ENCODE assay signal across 18 mouse cellular contexts in genomic region chr4:133243538-133243937, GRCm38 (mm10). TPM values are rescaled to one million over a fixed set of nuclear protein-coding genes. Genes with fewer than 3 reads are reported as not detected.
DNase-seq lines count a peak whose midpoint lies in the region; ATAC-seq and TF ChIP-seq lines count a peak whose summit lies in the region.
"Had no signal": no experiment of that assay in that cellular context is flagged by ENCODE, and none has a peak within 500 bp of the region (broad histone marks: within the 10 kb centered on the region; RNA-seq: fewer than 3 reads in every experiment).

No protein-coding gene starts in this region.

- no peak for ATAC-seq in lung, postnatal 0 days
- ATAC-seq in granulocyte monocyte progenitor cell, adult 5-6 weeks (replicated peaks; ENCODE audit: poor library complexity, severe bottlenecking), result no peak
- ATAC-seq: forebrain, embryonic 16.5 days; Patski had no signal

- no peak for TF ChIP-seq POLR2A in heart, adult 2 months (IDR thresholded peaks at IDR 0.05; ENCODE audit: insufficient read depth, low read depth, low read length)
- no peak for TF ChIP-seq POLR2A in MEL (IDR thresholded peaks at IDR 0.05; ENCODE audit: control insufficient read depth in 1 of 2, insufficient read depth in 1 of 2, low read depth in 1 of 2, low read length in 2 of 2, poor library complexity in 1 of 2)

- intact Hi-C loops in heart, adult 2 months (cut with DNase I), result no loop called here

- no peak overlapping the region for H3K4me3 ChIP-seq in heart, adult 2 months
- no peak overlapping the region for H3K4me3 ChIP-seq in MEL (ENCODE audit: control insufficient read depth in 1 of 2, insufficient read depth in 1 of 2, low read depth in 2 of 2, low read length in 2 of 2)
- H3K4me3 ChIP-seq in lung, postnatal 0 days (ENCODE audit: low read depth, low read length), result no peak overlapping the region
- H3K4me3 ChIP-seq: heart, embryonic 15.5 days; hindbrain, embryonic 12.5 days; liver, embryonic 15.5 days; midbrain, embryonic 12.5 days had no signal

- 41% methylated on average over 13 of the region's 13 CpGs for WGBS in heart, adult 2 months
- WGBS in lung, postnatal 0 days, result 24% methylated on average over 13 of the region's 13 CpGs

- H3K36me3 ChIP-seq in heart, adult 2 months (ENCODE audit: control insufficient read depth, insufficient read depth, low read length), result no peaks in the 10 kb centered on the region
- peaks cover 0 to 52% of the 10 kb centered on the region in 2 experiments; a peak in 2 of 4 replicates for H3K36me3 ChIP-seq in MEL (ENCODE audit: control insufficient read depth in 1 of 2, insufficient read depth in 2 of 2, low read length in 2 of 2)
- H3K36me3 ChIP-seq in lung, postnatal 0 days (ENCODE audit: insufficient read depth, low read length), result no peaks in the 10 kb centered on the region
- H3K36me3 ChIP-seq: heart, embryonic 15.5 days; hindbrain, embryonic 12.5 days; liver, embryonic 15.5 days; midbrain, embryonic 12.5 days had no signal

- no peaks in the 10 kb centered on the region for H3K9me3 ChIP-seq in MEL (replicated peaks; ENCODE audit: insufficient read depth, low read length)
- H3K9me3 ChIP-seq in lung, postnatal 0 days (ENCODE audit: low read length), result no peaks in the 10 kb centered on the region
- H3K9me3 ChIP-seq: heart, embryonic 15.5 days; hindbrain, embryonic 12.5 days; liver, embryonic 15.5 days had no signal

- H3K79me2 ChIP-seq in heart, adult 2 months (replicated peaks; ENCODE audit: control insufficient read depth, insufficient read depth, low read length), result no peaks in the 10 kb centered on the region
- H3K79me2 ChIP-seq in MEL (ENCODE audit: control insufficient read depth, insufficient read depth, low read length, poor library complexity), result peaks cover 8% of the 10 kb centered on the region

- no peak for DNase-seq in heart, adult 2 months
- no peak for DNase-seq in heart, adult 8-10 months (ENCODE audit: low spot score)
- peak; percentile 65 for DNase-seq in kidney, postnatal 10 days
- DNase-seq in kidney, adult 9 months, result no peak
- no peak for DNase-seq in MEL (ENCODE audit: low read depth, low spot score)
- no peak for DNase-seq in lung, postnatal 0 days (ENCODE audit: low spot score)
- no peak for DNase-seq in cerebellum, postnatal 14 days
- DNase-seq: cerebellum, postnatal 25 days; thymus, postnatal 4 days had no signal

- TF ChIP-seq CTCF in heart, adult 2 months (IDR thresholded peaks at IDR 0.05), result no peak
- no peak for TF ChIP-seq CTCF in MEL (IDR thresholded peaks at IDR 0.05 in 2 of 3, conservative IDR thresholded peaks at IDR 0.05 in 1 of 3; ENCODE audit: control insufficient read depth in 1 of 3, insufficient read depth in 1 of 3, low read depth in 2 of 3, low read length in 3 of 3, poor library complexity in 1 of 3, severe bottlenecking in 1 of 3)
- no peak for TF ChIP-seq CTCF in lung, postnatal 0 days (IDR thresholded peaks at IDR 0.05)

- H3K4me2 ChIP-seq in lung, postnatal 0 days (replicated peaks; ENCODE audit: low read depth, low read length), result 0 out of 2 replicates have a peak overlapping the region, but pooled peaks have one; percentile 14
- H3K4me2 ChIP-seq: heart, embryonic 15.5 days; hindbrain, embryonic 12.5 days; liver, embryonic 15.5 days; midbrain, embryonic 12.5 days had no signal

- no peak for TF ChIP-seq RAD21 in MEL (IDR thresholded peaks at IDR 0.05; ENCODE audit: low read depth, low read length)

- no peak for TF ChIP-seq EP300 in heart, adult 2 months (IDR thresholded peaks at IDR 0.05; ENCODE audit: insufficient read depth, low read depth, low read length)
- TF ChIP-seq EP300 in MEL (IDR thresholded peaks at IDR 0.05; ENCODE audit: low read depth in 1 of 2, low read length in 2 of 2), result no peak
- peak; percentile 19; the same call in 1 of the 2 replicates for TF ChIP-seq EP300 in lung, postnatal 0 days (IDR thresholded peaks at IDR 0.05)

- peaks cover 9% of the 10 kb centered on the region for H3K4me1 ChIP-seq in heart, adult 2 months (ENCODE audit: control insufficient read depth, insufficient read depth, low read length)
- H3K4me1 ChIP-seq in MEL (ENCODE audit: control insufficient read depth in 1 of 2, insufficient read depth in 2 of 2, low read length in 2 of 2), result peaks cover 10 to 78% of the 10 kb centered on the region in 2 experiments
- H3K4me1 ChIP-seq in lung, postnatal 0 days (ENCODE audit: insufficient read depth, low read depth, low read length), result peaks cover 5% of the 10 kb centered on the region; the same call in 1 of the 2 replicates

- H3K27ac ChIP-seq in heart, adult 2 months, result peak overlapping the region; percentile 56
- H3K27ac ChIP-seq in MEL (ENCODE audit: control insufficient read depth, low read depth, low read length), result peak overlapping the region; percentile 81
- H3K27ac ChIP-seq in lung, postnatal 0 days (ENCODE audit: low read length), result peak overlapping the region; percentile 99; the same call in 1 of the 2 replicates
- H3K27ac ChIP-seq: heart, embryonic 15.5 days; hindbrain, embryonic 12.5 days; kidney, postnatal 0 days; liver, embryonic 15.5 days; midbrain, embryonic 12.5 days had no signal

- no peaks in the 10 kb centered on the region for H3K27me3 ChIP-seq in heart, adult 2 months (ENCODE audit: control insufficient read depth, insufficient read depth, low read length)
- no peaks in the 10 kb centered on the region for H3K27me3 ChIP-seq in MEL (ENCODE audit: control insufficient read depth in 1 of 2, insufficient read depth in 2 of 2, low read length in 2 of 2)
- H3K27me3 ChIP-seq in lung, postnatal 0 days (replicated peaks; ENCODE audit: insufficient read depth, low read length), result no peaks in the 10 kb centered on the region
- H3K27me3 ChIP-seq: Patski had no signal

- H3K9ac ChIP-seq in heart, adult 2 months (ENCODE audit: low read depth, low read length), result 0 out of 2 replicates have a peak overlapping the region, but pooled peaks have one; percentile 2
- peak overlapping the region; percentile 1 for H3K9ac ChIP-seq in MEL (ENCODE audit: control insufficient read depth, low read depth, low read length, poor library complexity, severe bottlenecking)
- H3K9ac ChIP-seq in lung, postnatal 0 days (replicated peaks; ENCODE audit: low read depth), result no peak overlapping the region
- H3K9ac ChIP-seq: heart, embryonic 15.5 days; hindbrain, embryonic 12.5 days; liver, embryonic 15.5 days; midbrain, embryonic 12.5 days had no signal

TF ChIP-seq in MEL, 35 proteins besides CTCF, POLR2A, EP300 and RAD21 (continues in another document):
- TF ChIP-seq CHD1 (IDR thresholded peaks at IDR 0.05; ENCODE audit: low read depth, low read length), result no peak

RNA-seq across cellular contexts. Expression of gene Map3k6, which starts 2.9 kb away (rescaled TPM):
- 10 to 100 TPM; 16.3 to 27.3 TPM for total RNA-seq in heart, adult 2 months (2021)
- 12.0 and 15.7 TPM in 2 replicates for polyA plus RNA-seq in heart, adult 2 months (2012; rRNA removed)
- 10 to 100 TPM; 14.8 to 21.8 (median 16.3) TPM for total RNA-seq in heart, adult 8-10 months (2022)
- 12.1 and 21.9 TPM in 2 replicates for total RNA-seq in MEL (2012; rRNA removed)
- 10 to 100 TPM in 1 of 2 experiments, not detected in 1; 19.1 TPM for polyA plus RNA-seq in MEL (2012; ENCODE audit: insufficient read depth in 1 of 2, insufficient read length in 2 of 2, low read depth in 1 of 2, low replicate concordance in 2 of 2, missing spikeins in 1 of 2)
- polyA plus RNA-seq in lung, postnatal 0 days (2015; fragmentation: Nextera tagmentation; extraction: Ambion mirVana), result 7.8 and 18.7 TPM in 2 replicates
- total RNA-seq in granulocyte monocyte progenitor cell, adult 5-6 weeks (2014; fragmentation: Nextera tagmentation), result 0.19 and 2.0 TPM in 2 replicates
- 3.7 and 4.1 TPM in 2 replicates for total RNA-seq in granulocyte monocyte progenitor cell, adult 5-6 weeks (2017)

RNA-seq across cellular contexts. Expression of gene Sytl1, which starts 19.4 kb away (rescaled TPM):
- total RNA-seq in heart, adult 2 months (2021), result under 1 TPM; 0.29 to 0.61 TPM
- polyA plus RNA-seq in heart, adult 2 months (2012; rRNA removed), result 0.53 and 0.80 TPM in 2 replicates
- under 1 TPM; 0.30 to 0.59 (median 0.33) TPM for total RNA-seq in heart, adult 8-10 months (2022)
- total RNA-seq in MEL (2012; rRNA removed), result 0.08 TPM in 1 of 2 replicates, not detected in the other
- under 1 TPM in 1 of 2 experiments, not detected in 1; 0.31 TPM for polyA plus RNA-seq in MEL (2012; ENCODE audit: insufficient read depth in 1 of 2, insufficient read length in 2 of 2, low read depth in 1 of 2, low replicate concordance in 2 of 2, missing spikeins in 1 of 2)
- 3.1 and 3.3 TPM in 2 replicates for polyA plus RNA-seq in lung, postnatal 0 days (2015; fragmentation: Nextera tagmentation; extraction: Ambion mirVana)
- total RNA-seq in granulocyte monocyte progenitor cell, adult 5-6 weeks (2014; fragmentation: Nextera tagmentation), result 1.8 and 6.1 TPM in 2 replicates
- 2.2 and 2.6 TPM in 2 replicates for total RNA-seq in granulocyte monocyte progenitor cell, adult 5-6 weeks (2017)

RNA-seq across cellular contexts. Expression of gene Gpr3, which starts 31.2 kb away (rescaled TPM):
- under 1 TPM in 1 of 2 experiments, not detected in 1; 0.11 TPM for total RNA-seq in heart, adult 2 months (2021)
- polyA plus RNA-seq in heart, adult 2 months (2012; rRNA removed), result 0.15 and 0.37 TPM in 2 replicates
- total RNA-seq in heart, adult 8-10 months (2022), result not detected
- total RNA-seq in MEL (2012; rRNA removed), result 0.08 TPM in 1 of 2 replicates, not detected in the other
- under 1 TPM in 1 of 2 experiments, not detected in 1; 0.35 TPM for polyA plus RNA-seq in MEL (2012; ENCODE audit: insufficient read depth in 1 of 2, insufficient read length in 2 of 2, low read depth in 1 of 2, low replicate concordance in 2 of 2, missing spikeins in 1 of 2)
- polyA plus RNA-seq in lung, postnatal 0 days (2015; fragmentation: Nextera tagmentation; extraction: Ambion mirVana), result not detected in 2 replicates
- total RNA-seq in granulocyte monocyte progenitor cell, adult 5-6 weeks (2014; fragmentation: Nextera tagmentation), result not detected in 2 replicates
- total RNA-seq in granulocyte monocyte progenitor cell, adult 5-6 weeks (2017), result 0.36 TPM in 1 of 2 replicates, not detected in the other
- total RNA-seq: gastrocnemius, adult 8-10 months had no signal
- polyA plus RNA-seq: liver, embryonic 15.5 days had no signal

RNA-seq across cellular contexts. Expression of gene Cd164l2, which starts 31.6 kb away (rescaled TPM):
- not detected for total RNA-seq in heart, adult 2 months (2021)
- 0.53 and 0.66 TPM in 2 replicates for polyA plus RNA-seq in heart, adult 2 months (2012; rRNA removed)
- total RNA-seq in heart, adult 8-10 months (2022), result not detected
- not detected in 2 replicates for total RNA-seq in MEL (2012; rRNA removed)
- not detected for polyA plus RNA-seq in MEL (2012; ENCODE audit: insufficient read depth in 1 of 2, insufficient read length in 2 of 2, low read depth in 1 of 2, low replicate concordance in 2 of 2, missing spikeins in 1 of 2)
- polyA plus RNA-seq in lung, postnatal 0 days (2015; fragmentation: Nextera tagmentation; extraction: Ambion mirVana), result 8.7 and 10.3 TPM in 2 replicates
- not detected in 2 replicates for total RNA-seq in granulocyte monocyte progenitor cell, adult 5-6 weeks (2014; fragmentation: Nextera tagmentation)
- total RNA-seq in granulocyte monocyte progenitor cell, adult 5-6 weeks (2017), result not detected in 2 replicates
- polyA plus RNA-seq: liver, embryonic 15.5 days had no signal

RNA-seq across cellular contexts. Expression of gene Tmem222, which starts 34.1 kb away (rescaled TPM):
- total RNA-seq in heart, adult 2 months (2021), result 10 to 100 TPM; 31.9 to 33.9 TPM
- polyA plus RNA-seq in heart, adult 2 months (2012; rRNA removed), result 48.3 and 72.9 TPM in 2 replicates
- 10 to 100 TPM; 29.3 to 39.8 (median 34.3) TPM for total RNA-seq in heart, adult 8-10 months (2022)
- 45.1 and 51.8 TPM in 2 replicates for total RNA-seq in MEL (2012; rRNA removed)
- 10 to 100 TPM in 1 of 2 experiments, not detected in 1; 69.2 TPM for polyA plus RNA-seq in MEL (2012; ENCODE audit: insufficient read depth in 1 of 2, insufficient read length in 2 of 2, low read depth in 1 of 2, low replicate concordance in 2 of 2, missing spikeins in 1 of 2)
- polyA plus RNA-seq in lung, postnatal 0 days (2015; fragmentation: Nextera tagmentation; extraction: Ambion mirVana), result 47.2 and 58.1 TPM in 2 replicates
- 52.0 and 54.1 TPM in 2 replicates for total RNA-seq in granulocyte monocyte progenitor cell, adult 5-6 weeks (2014; fragmentation: Nextera tagmentation)
- 16.0 and 20.0 TPM in 2 replicates for total RNA-seq in granulocyte monocyte progenitor cell, adult 5-6 weeks (2017)
